Mouse (Mus musculus): Measurements from ENCODE around the gene Abhd10. TPM values are rescaled to one million over a fixed set of nuclear protein-coding genes. Genes with fewer than 3 reads are reported as not detected.

Abhd10 gene
- polyA plus RNA-seq (2014; fragmentation: Nextera tagmentation; extraction: Ambion mirVana): 43.8 and 44.6 TPM in 2 replicates

DNA sequence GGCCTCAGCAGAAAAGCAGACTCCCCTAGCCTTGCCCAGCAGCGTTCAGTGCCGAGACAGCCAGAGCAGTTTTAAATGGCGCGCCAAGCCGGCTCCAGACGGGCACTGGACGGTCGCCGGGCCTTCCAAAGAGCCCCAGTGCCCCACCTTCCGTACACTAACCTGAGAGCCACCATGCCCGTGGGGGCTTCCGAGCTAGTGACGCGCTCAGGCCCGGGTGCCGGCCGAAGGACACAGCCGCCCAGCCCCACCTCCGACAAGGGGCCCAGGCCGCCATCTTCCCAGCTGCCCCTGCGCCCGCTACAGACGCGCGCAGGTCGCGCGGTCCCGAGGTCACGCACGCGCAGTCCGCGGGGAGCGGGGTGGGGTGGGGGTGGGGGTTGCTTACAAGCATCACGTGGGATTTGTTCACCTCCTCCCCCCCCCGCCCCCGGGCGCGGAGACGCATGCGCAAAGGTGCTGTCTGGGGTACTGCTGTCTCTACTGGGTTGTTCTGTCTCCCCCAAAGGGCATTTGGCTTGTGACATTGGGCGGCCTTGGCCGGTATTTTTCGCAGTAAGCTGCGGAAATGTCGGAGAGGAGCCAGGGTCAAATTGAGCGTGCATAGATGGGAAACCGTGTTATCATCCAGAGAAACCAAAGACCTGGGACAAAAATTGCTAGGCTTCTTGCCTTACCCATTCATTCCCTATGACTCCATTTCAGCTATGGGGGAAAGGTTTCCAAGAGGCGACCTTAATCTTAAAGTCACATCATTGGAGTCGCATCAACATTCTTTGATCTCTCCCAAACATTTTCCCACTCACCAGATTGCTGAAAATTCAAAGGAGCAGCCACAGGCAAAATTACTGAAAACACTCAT, at the start of gene Abhd10:
Gene Abhd10 (minus strand): TSS at position 341 of the 862 bp plus-strand sequence.
- peak within 1 kb of the TSS; percentile 94 for H3K27ac ChIP-seq (replicated peaks; ENCODE audit: low read depth, low read length)
- H3K9ac ChIP-seq (replicated peaks; ENCODE audit: low read length): peak within 1 kb of the TSS; percentile 94
- H3K9me3 ChIP-seq (ENCODE audit: control insufficient read depth, low read length): no peaks in the 10 kb centered on the region
- H3K4me1 ChIP-seq (ENCODE audit: control insufficient read depth, insufficient read depth, low read length): peaks cover 16% of the 10 kb centered on the region
- ATAC-seq (ENCODE audit: low FRiP score, low TSS enrichment) (peak; percentile 97), DNase-seq (peak; percentile 98)
- under 1% methylated on average over 49 of the region's 51 CpGs for WGBS
- H3K27me3 ChIP-seq (ENCODE audit: control insufficient read depth, insufficient read depth, low read length): no peaks in the 10 kb centered on the region
- H3K36me3 ChIP-seq (ENCODE audit: control insufficient read depth, insufficient read depth, low read length): no peaks in the 10 kb centered on the region
- peak within 1 kb of the TSS; percentile 81 for H3K4me3 ChIP-seq (replicated peaks; ENCODE audit: low read depth, low read length)
- peak within 1 kb of the TSS; percentile 72 for H3K4me2 ChIP-seq (ENCODE audit: low read length)

GRCm38 (mm10) chr16:45791286-45791685, 48.5 kb upstream of the Abhd10 start:
- Histone ChIP-seq H3K27me3 (ENCODE audit: control insufficient read depth, insufficient read depth, low read length) (no peaks in the 10 kb centered on the region), H3K4me3 (replicated peaks; ENCODE audit: low read depth, low read length) (no peak overlapping the region), H3K9ac (replicated peaks; ENCODE audit: low read length) (no peak overlapping the region), H3K9me3 (ENCODE audit: control insufficient read depth, low read length) (no peaks in the 10 kb centered on the region), H3K27ac (replicated peaks; ENCODE audit: low read depth, low read length) (no peak overlapping the region), H3K36me3 (ENCODE audit: control insufficient read depth, insufficient read depth, low read length) (0 out of 2 replicates have a peak, but pooled peaks cover 2% of the 10 kb centered on the region), H3K4me2 (ENCODE audit: low read length) (no peak overlapping the region), H3K4me1 (ENCODE audit: control insufficient read depth, insufficient read depth, low read length) (no peaks in the 10 kb centered on the region)
- 60% methylated on average over 5 of the region's 5 CpGs for WGBS
- DNase-seq (no peak), ATAC-seq (ENCODE audit: low FRiP score, low TSS enrichment) (no peak)

DNA sequence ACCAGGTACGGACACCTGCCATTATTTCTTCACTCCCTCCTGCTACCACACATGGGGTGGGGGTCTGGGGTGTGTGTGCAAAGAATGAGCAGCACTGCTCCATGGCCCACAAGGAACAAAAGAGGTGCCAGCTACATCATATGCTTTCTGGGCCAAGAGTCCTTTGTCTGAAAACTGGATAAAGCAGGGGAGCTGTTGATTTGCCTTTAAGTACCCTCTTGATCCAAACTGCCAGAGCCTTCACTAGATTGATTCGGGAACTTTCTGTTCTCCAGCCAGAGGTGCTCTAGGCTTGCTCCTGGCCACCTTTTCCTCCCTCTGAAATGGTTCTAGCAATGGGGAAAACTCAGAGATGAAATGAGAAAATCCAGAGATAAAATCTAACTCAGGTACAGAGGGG, 46.6 kb upstream of the Abhd10 start:
- 0 out of 2 replicates have a peak, but pooled peaks cover 2% of the 10 kb centered on the region for H3K36me3 ChIP-seq (ENCODE audit: control insufficient read depth, insufficient read depth, low read length)
- no peaks in the 10 kb centered on the region for H3K9me3 ChIP-seq (ENCODE audit: control insufficient read depth, low read length)
- WGBS: 88% methylated on average over 2 of the region's 2 CpGs
- no peaks in the 10 kb centered on the region for H3K4me1 ChIP-seq (ENCODE audit: control insufficient read depth, insufficient read depth, low read length)
- DNase-seq (no peak), ATAC-seq (ENCODE audit: low FRiP score, low TSS enrichment) (no peak)
- no peak overlapping the region for H3K27ac ChIP-seq (replicated peaks; ENCODE audit: low read depth, low read length)
- H3K27me3 ChIP-seq (ENCODE audit: control insufficient read depth, insufficient read depth, low read length): no peaks in the 10 kb centered on the region
- H3K4me3 ChIP-seq (replicated peaks; ENCODE audit: low read depth, low read length): no peak overlapping the region
- no peak overlapping the region for H3K9ac ChIP-seq (replicated peaks; ENCODE audit: low read length)
- H3K4me2 ChIP-seq (ENCODE audit: low read length): no peak overlapping the region

DNA sequence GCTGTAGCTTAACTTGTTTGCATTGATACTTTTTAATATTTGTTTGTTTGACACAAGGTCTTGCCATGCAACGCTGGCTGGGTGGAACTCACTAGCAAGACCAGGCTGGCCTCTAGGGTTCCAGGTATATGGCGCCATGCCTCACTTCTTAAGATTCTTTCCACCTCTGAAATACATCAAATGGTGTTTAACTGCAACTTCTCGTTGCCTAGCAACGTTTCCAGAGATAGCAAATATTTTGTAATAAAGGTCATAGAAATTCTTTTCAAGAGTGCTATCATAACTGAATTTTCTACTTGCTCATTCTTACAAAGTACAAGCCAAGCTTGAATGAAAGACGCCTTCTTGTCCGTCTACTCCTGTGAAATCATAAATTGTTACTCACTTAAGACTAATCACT, 44.9 kb upstream of the Abhd10 start:
- no peak for ATAC-seq (ENCODE audit: low FRiP score, low TSS enrichment)
- H3K27me3 ChIP-seq (ENCODE audit: control insufficient read depth, insufficient read depth, low read length): no peaks in the 10 kb centered on the region
- no peaks in the 10 kb centered on the region for H3K9me3 ChIP-seq (ENCODE audit: control insufficient read depth, low read length)
- no peak overlapping the region for H3K4me2 ChIP-seq (ENCODE audit: low read length)
- no peaks in the 10 kb centered on the region for H3K36me3 ChIP-seq (ENCODE audit: control insufficient read depth, insufficient read depth, low read length)
- H3K9ac ChIP-seq (replicated peaks; ENCODE audit: low read length): no peak overlapping the region
- no peaks in the 10 kb centered on the region for H3K4me1 ChIP-seq (ENCODE audit: control insufficient read depth, insufficient read depth, low read length)
- 90% methylated on average over 6 of the region's 6 CpGs for WGBS
- no peak overlapping the region for H3K27ac ChIP-seq (replicated peaks; ENCODE audit: low read depth, low read length)
- DNase-seq: no peak
- no peak overlapping the region for H3K4me3 ChIP-seq (replicated peaks; ENCODE audit: low read depth, low read length)

GRCm38 (mm10) chr16:45786639-45787038, 43.9 kb upstream of the Abhd10 start:
- H3K4me1 ChIP-seq (ENCODE audit: control insufficient read depth, insufficient read depth, low read length): no peaks in the 10 kb centered on the region
- DNase-seq: peak; percentile 44
- no peak for ATAC-seq (ENCODE audit: low FRiP score, low TSS enrichment)
- no peak overlapping the region for H3K4me3 ChIP-seq (replicated peaks; ENCODE audit: low read depth, low read length)
- H3K36me3 ChIP-seq (ENCODE audit: control insufficient read depth, insufficient read depth, low read length): no peaks in the 10 kb centered on the region
- no peak overlapping the region for H3K27ac ChIP-seq (replicated peaks; ENCODE audit: low read depth, low read length)
- H3K27me3 ChIP-seq (ENCODE audit: control insufficient read depth, insufficient read depth, low read length): no peaks in the 10 kb centered on the region
- H3K4me2 ChIP-seq (ENCODE audit: low read length): no peak overlapping the region
- 46% methylated on average over 8 of the region's 8 CpGs for WGBS
- no peak overlapping the region for H3K9ac ChIP-seq (replicated peaks; ENCODE audit: low read length)
- no peaks in the 10 kb centered on the region for H3K9me3 ChIP-seq (ENCODE audit: control insufficient read depth, low read length)

GRCm38 (mm10) chr16:45780001-45780400, 37.2 kb upstream of the Abhd10 start:
- DNase-seq (no peak), ATAC-seq (ENCODE audit: low FRiP score, low TSS enrichment) (no peak)
- 82% methylated on average over 6 of the region's 6 CpGs for WGBS
- no peaks in the 10 kb centered on the region for H3K4me1 ChIP-seq (ENCODE audit: control insufficient read depth, insufficient read depth, low read length)
- H3K4me2 ChIP-seq (ENCODE audit: low read length): no peak overlapping the region
- no peak overlapping the region for H3K27ac ChIP-seq (replicated peaks; ENCODE audit: low read depth, low read length)
- H3K4me3 ChIP-seq (replicated peaks; ENCODE audit: low read depth, low read length): no peak overlapping the region
- no peaks in the 10 kb centered on the region for H3K9me3 ChIP-seq (ENCODE audit: control insufficient read depth, low read length)
- H3K36me3 ChIP-seq (ENCODE audit: control insufficient read depth, insufficient read depth, low read length): peaks cover 10% of the 10 kb centered on the region
- H3K27me3 ChIP-seq (ENCODE audit: control insufficient read depth, insufficient read depth, low read length): no peaks in the 10 kb centered on the region
- H3K9ac ChIP-seq (replicated peaks; ENCODE audit: low read length): no peak overlapping the region

DNA sequence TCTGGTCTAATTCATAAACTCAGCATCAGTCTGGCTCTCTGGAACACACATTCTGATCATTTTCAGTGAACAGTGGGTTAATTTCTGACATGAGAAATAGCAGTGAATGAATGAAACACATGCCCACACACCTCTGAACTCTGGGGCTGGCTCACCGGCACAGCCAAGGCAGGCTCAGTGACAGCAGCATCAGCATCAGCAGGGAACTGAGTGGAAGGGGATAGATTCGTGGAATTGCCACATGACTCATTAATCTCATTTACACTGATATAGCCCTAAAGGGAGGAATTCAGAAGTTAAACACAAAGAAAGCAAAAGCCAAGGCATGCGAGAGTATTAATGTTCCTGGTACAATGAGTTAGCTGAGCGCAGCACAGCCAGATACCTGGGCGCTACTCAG, 32.1 kb upstream of the Abhd10 start:
- peaks cover 24% of the 10 kb centered on the region for H3K36me3 ChIP-seq (ENCODE audit: control insufficient read depth, insufficient read depth, low read length)
- whole genome bisulfite sequencing: 87% methylated on average over 5 of the region's 5 CpGs
- no peak overlapping the region for H3K27ac ChIP-seq (replicated peaks; ENCODE audit: low read depth, low read length)
- ATAC-seq (ENCODE audit: low FRiP score, low TSS enrichment) (no peak), DNase-seq (no peak)
- no peaks in the 10 kb centered on the region for H3K4me1 ChIP-seq (ENCODE audit: control insufficient read depth, insufficient read depth, low read length)
- H3K4me2 ChIP-seq (ENCODE audit: low read length): no peak overlapping the region
- H3K27me3 ChIP-seq (ENCODE audit: control insufficient read depth, insufficient read depth, low read length): no peaks in the 10 kb centered on the region
- H3K9me3 ChIP-seq (ENCODE audit: control insufficient read depth, low read length): no peaks in the 10 kb centered on the region
- H3K9ac ChIP-seq (replicated peaks; ENCODE audit: low read length): no peak overlapping the region
- no peak overlapping the region for H3K4me3 ChIP-seq (replicated peaks; ENCODE audit: low read depth, low read length)

GRCm38 (mm10) chr16:45770914-45771313, 28.2 kb upstream of the Abhd10 start:
- 95% methylated on average over 6 of the region's 6 CpGs for WGBS
- Histone ChIP-seq H3K9me3 (ENCODE audit: control insufficient read depth, low read length) (no peaks in the 10 kb centered on the region), H3K4me3 (replicated peaks; ENCODE audit: low read depth, low read length) (no peak overlapping the region), H3K4me2 (ENCODE audit: low read length) (no peak overlapping the region), H3K36me3 (ENCODE audit: control insufficient read depth, insufficient read depth, low read length) (peaks cover 17% of the 10 kb centered on the region), H3K27ac (replicated peaks; ENCODE audit: low read depth, low read length) (no peak overlapping the region), H3K27me3 (ENCODE audit: control insufficient read depth, insufficient read depth, low read length) (no peaks in the 10 kb centered on the region), H3K4me1 (ENCODE audit: control insufficient read depth, insufficient read depth, low read length) (no peaks in the 10 kb centered on the region; the same call in 1 of the 2 replicates), H3K9ac (replicated peaks; ENCODE audit: low read length) (no peak overlapping the region)
- no peak for ATAC-seq (ENCODE audit: low FRiP score, low TSS enrichment)
- no peak for DNase-seq

Measured in midbrain, embryonic 14.5 days (tissue).